Mouse (Mus musculus): Measurements from ENCODE around the gene Slc44a5.

- TF ChIP-seq POLR2A (IDR thresholded peaks at IDR 0.05; ENCODE audit: low read depth, low read length) = no peak
- TF ChIP-seq CTCF (IDR thresholded peaks at IDR 0.05; ENCODE audit: extremely low read depth, insufficient read depth, insufficient read length, insufficient replicate concordance) = no peak
Observed at GRCm38 (mm10) chr3:154298490-154298889, 325.3 kb downstream of the Slc44a5 start.

All from spleen, adult 2 months (tissue).